Mouse (Mus musculus): ENCODE measurements around the gene Tnni3k. TPM values are rescaled to one million over a fixed set of nuclear protein-coding genes. Genes with fewer than 3 reads are reported as not detected.

The Tnni3k gene
- polyA plus RNA-seq, 1 experiment from 2014 or later = not detected

DNA sequence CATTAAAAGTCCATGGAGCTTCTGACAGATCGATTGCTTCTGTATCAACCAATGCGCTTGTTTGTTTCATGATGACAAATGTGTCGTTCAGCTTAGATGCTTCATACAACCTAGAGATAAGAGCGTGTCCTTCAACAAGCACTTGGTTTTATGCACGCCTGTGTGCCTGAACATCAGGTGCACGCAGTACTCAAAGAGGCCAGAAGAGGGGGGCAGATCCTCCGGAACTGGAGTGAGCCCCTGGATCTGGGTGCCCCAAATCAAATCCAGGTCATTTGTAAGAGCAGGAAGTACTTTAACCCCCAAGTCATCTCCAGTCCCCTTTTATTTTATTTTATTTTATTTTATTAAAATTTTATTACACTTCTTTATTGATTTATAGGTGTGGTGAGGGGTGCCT is 158.5 kb downstream of the Tnni3k start:
- no peaks in the 10 kb centered on the region for H3K9me3 ChIP-seq (replicated peaks; ENCODE audit: control insufficient read depth, low read length)
- H3K27ac ChIP-seq (ENCODE audit: low read length) = no peak overlapping the region
- H3K9ac ChIP-seq (ENCODE audit: low read length) = no peak overlapping the region
- no peak overlapping the region for H3K4me2 ChIP-seq (ENCODE audit: low read depth, low read length)
- no peaks in the 10 kb centered on the region for H3K4me1 ChIP-seq (ENCODE audit: control insufficient read depth, insufficient read depth, low read length)
- no peaks in the 10 kb centered on the region for H3K27me3 ChIP-seq (ENCODE audit: control insufficient read depth, insufficient read depth, low read length)
- 72% methylated on average over 7 of the region's 7 CpGs for WGBS
- H3K4me3 ChIP-seq (replicated peaks; ENCODE audit: low read length) = no peak overlapping the region
- no peak for ATAC-seq (ENCODE audit: insufficient read depth, low FRiP score)
- H3K36me3 ChIP-seq (ENCODE audit: control insufficient read depth, insufficient read depth, low read length) = no peaks in the 10 kb centered on the region

DNA sequence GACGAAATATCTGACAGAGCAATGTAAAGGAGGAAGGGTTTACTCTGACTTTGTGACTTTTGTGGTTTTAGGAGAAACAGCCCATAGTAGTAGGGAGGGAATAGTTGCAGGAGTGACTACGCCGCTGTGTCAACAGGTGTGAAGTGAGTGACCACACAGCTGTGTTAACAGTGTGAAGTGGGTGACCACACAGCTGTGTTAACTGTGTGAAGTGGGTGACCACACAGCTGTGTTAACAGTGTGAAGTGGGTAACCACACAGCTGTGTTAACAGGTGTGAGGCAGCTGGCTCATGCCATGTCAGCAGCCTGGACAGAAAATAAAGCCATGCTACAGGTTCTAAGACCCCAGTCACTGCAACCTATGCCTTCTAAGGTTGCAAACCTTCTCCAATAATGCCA is 162.0 kb downstream of the Tnni3k start:
- Histone ChIP-seq H3K36me3 (ENCODE audit: control insufficient read depth, insufficient read depth, low read length) (no peaks in the 10 kb centered on the region), H3K4me1 (ENCODE audit: control insufficient read depth, insufficient read depth, low read length) (no peaks in the 10 kb centered on the region)
- ATAC-seq (ENCODE audit: insufficient read depth, low FRiP score) = no peak

DNA sequence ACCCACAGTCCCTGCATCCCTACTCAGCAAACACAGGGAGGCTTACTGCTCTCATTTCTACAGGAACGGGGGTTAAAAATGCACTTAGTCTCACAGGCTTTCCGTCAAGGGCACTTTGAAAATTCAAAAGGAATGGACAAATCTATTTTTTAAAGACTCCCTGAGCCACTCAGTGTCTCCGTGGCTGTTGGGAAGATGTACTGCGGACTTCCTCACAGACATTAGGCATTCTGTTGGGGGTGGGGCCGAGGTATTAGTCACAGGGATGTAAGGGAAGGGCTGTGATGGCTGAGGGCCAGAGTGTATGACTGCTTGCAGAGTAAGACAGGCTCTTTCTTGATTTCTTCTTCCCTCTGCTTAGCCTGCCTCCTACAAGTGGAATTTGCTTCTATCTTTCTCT is 169.8 kb downstream of the Tnni3k start:
- no peaks in the 10 kb centered on the region for H3K9me3 ChIP-seq (replicated peaks; ENCODE audit: control insufficient read depth, low read length)
- H3K9ac ChIP-seq (ENCODE audit: low read length) = no peak overlapping the region
- WGBS = 14% methylated on average over 5 of the region's 5 CpGs
- H3K27me3 ChIP-seq (ENCODE audit: control insufficient read depth, insufficient read depth, low read length) = no peaks in the 10 kb centered on the region
- no peaks in the 10 kb centered on the region for H3K36me3 ChIP-seq (ENCODE audit: control insufficient read depth, insufficient read depth, low read length)
- H3K27ac ChIP-seq (ENCODE audit: low read length) = no peak overlapping the region
- no peak overlapping the region for H3K4me2 ChIP-seq (ENCODE audit: low read depth, low read length)
- no peak overlapping the region for H3K4me3 ChIP-seq (replicated peaks; ENCODE audit: low read length)
- peak; percentile 68; the same call in 1 of the 2 replicates for ATAC-seq (ENCODE audit: insufficient read depth, low FRiP score)
- no peaks in the 10 kb centered on the region for H3K4me1 ChIP-seq (ENCODE audit: control insufficient read depth, insufficient read depth, low read length)

More for the DNA sequence above, 162.0 kb downstream of the Tnni3k start:
- H3K9ac ChIP-seq (ENCODE audit: low read length) = no peak overlapping the region
- no peaks in the 10 kb centered on the region for H3K9me3 ChIP-seq (replicated peaks; ENCODE audit: control insufficient read depth, low read length)
- no peak overlapping the region for H3K4me3 ChIP-seq (replicated peaks; ENCODE audit: low read length)
- WGBS = 80% methylated on average over 3 of the region's 3 CpGs
- no peaks in the 10 kb centered on the region for H3K27me3 ChIP-seq (ENCODE audit: control insufficient read depth, insufficient read depth, low read length)
- H3K4me2 ChIP-seq (ENCODE audit: low read depth, low read length) = no peak overlapping the region
- no peak overlapping the region for H3K27ac ChIP-seq (ENCODE audit: low read length)

- H3K27ac ChIP-seq (ENCODE audit: low read length) = no peak overlapping the region
- H3K9me3 ChIP-seq (replicated peaks; ENCODE audit: control insufficient read depth, low read length) = no peaks in the 10 kb centered on the region
- no peak overlapping the region for H3K4me3 ChIP-seq (replicated peaks; ENCODE audit: low read length)
- 20% methylated on average over 5 of the region's 5 CpGs for WGBS
- H3K36me3 ChIP-seq (ENCODE audit: control insufficient read depth, insufficient read depth, low read length) = no peaks in the 10 kb centered on the region
- H3K27me3 ChIP-seq (ENCODE audit: control insufficient read depth, insufficient read depth, low read length) = no peaks in the 10 kb centered on the region
- H3K9ac ChIP-seq (ENCODE audit: low read length) = no peak overlapping the region
- no peaks in the 10 kb centered on the region for H3K4me1 ChIP-seq (ENCODE audit: control insufficient read depth, insufficient read depth, low read length)
- no peak overlapping the region for H3K4me2 ChIP-seq (ENCODE audit: low read depth, low read length)
- ATAC-seq (ENCODE audit: insufficient read depth, low FRiP score) = no peak
Measured at GRCm38 (mm10) chr3:154885048-154885447, 170.2 kb downstream of the Tnni3k start.

DNA sequence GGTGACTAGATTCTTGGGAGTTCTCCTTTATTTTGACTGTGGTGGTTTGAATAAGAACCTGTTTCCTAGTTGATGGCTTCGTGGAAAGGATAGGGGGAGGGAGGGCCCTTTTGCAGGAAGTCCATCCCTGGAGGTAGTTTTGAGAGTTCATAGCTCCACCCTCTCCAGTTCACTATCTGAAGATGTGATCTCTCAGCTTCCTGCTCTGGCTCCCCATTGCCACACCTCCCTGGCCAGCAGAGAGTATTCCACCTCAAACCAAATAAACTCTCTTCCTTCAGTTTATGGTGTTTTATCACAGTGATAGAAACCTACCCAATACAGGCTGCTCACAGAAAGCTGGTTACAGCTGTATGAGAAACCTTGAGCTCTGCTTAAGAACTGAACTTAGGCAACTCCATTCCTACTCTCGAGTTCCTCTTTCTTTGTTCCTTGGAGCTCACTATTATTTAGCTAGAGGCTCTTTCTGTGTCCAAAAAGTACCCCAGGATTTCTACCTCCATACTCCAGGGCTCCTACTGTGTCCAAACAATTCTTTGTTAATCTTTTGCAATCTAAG is 173.7 kb downstream of the Tnni3k start:
- no peak overlapping the region for H3K4me3 ChIP-seq (replicated peaks; ENCODE audit: low read length)
- H3K27ac ChIP-seq (ENCODE audit: low read length) = no peak overlapping the region
- H3K4me2 ChIP-seq (ENCODE audit: low read depth, low read length) = no peak overlapping the region
- no peaks in the 10 kb centered on the region for H3K27me3 ChIP-seq (ENCODE audit: control insufficient read depth, insufficient read depth, low read length)
- no peaks in the 10 kb centered on the region for H3K9me3 ChIP-seq (replicated peaks; ENCODE audit: control insufficient read depth, low read length)
- no peaks in the 10 kb centered on the region for H3K4me1 ChIP-seq (ENCODE audit: control insufficient read depth, insufficient read depth, low read length)
- 63% methylated on average over 2 of the region's 2 CpGs for WGBS
- no peak overlapping the region for H3K9ac ChIP-seq (ENCODE audit: low read length)
- no peaks in the 10 kb centered on the region for H3K36me3 ChIP-seq (ENCODE audit: control insufficient read depth, insufficient read depth, low read length)
- no peak for ATAC-seq (ENCODE audit: insufficient read depth, low FRiP score)

DNA sequence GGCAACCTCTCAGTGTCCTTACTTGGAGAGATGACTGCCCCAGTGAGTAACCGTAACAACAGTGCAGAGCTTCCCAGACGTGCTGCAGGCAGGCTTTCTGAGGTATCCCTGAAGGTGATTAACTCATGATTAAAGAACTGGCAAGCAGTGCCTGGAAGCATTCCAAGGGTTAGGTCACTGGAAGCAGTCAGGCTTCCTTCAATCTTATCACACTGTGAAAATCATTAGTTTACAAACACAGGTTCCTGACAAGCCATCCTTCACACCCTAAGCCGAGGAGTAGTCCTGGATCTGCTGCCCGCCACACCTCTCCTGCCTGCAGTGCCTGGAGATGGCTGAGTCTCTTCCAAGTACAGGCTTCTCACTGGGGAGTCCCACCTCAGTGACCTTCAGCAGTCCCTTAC is 174.7 kb downstream of the Tnni3k start:
- no peaks in the 10 kb centered on the region for H3K4me1 ChIP-seq (ENCODE audit: control insufficient read depth, insufficient read depth, low read length)
- H3K4me3 ChIP-seq (replicated peaks; ENCODE audit: low read length) = no peak overlapping the region
- no peaks in the 10 kb centered on the region for H3K9me3 ChIP-seq (replicated peaks; ENCODE audit: control insufficient read depth, low read length)
- peak; percentile 22; the same call in 1 of the 2 replicates for ATAC-seq (ENCODE audit: insufficient read depth, low FRiP score)
- no peaks in the 10 kb centered on the region for H3K27me3 ChIP-seq (ENCODE audit: control insufficient read depth, insufficient read depth, low read length)
- H3K9ac ChIP-seq (ENCODE audit: low read length) = no peak overlapping the region
- 26% methylated on average over 4 of the region's 4 CpGs for WGBS
- H3K27ac ChIP-seq (ENCODE audit: low read length) = no peak overlapping the region
- H3K36me3 ChIP-seq (ENCODE audit: control insufficient read depth, insufficient read depth, low read length) = no peaks in the 10 kb centered on the region
- H3K4me2 ChIP-seq (ENCODE audit: low read depth, low read length) = no peak overlapping the region

DNA sequence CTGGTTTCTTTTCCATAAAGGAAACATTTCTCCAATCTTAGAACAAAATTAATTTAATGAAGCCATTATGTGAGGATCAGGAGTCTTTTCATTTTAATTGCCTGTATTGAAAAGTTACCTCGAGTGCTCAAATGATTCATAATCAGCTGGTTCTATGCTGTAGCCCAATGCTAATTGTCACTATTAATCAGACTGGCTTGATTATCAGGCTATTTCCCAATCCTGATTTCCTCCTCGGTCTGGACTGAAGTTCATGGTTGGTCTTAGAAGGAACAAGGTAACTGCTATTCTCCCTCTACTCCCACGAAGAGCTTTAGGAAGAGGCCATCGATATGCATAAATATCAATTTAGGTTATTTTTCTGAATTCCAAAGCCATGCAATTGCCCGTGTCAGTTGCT is 175.1 kb downstream of the Tnni3k start:
- H3K4me3 ChIP-seq (replicated peaks; ENCODE audit: low read length) = no peak overlapping the region
- 64% methylated on average over 5 of the region's 5 CpGs for WGBS
- no peak overlapping the region for H3K9ac ChIP-seq (ENCODE audit: low read length)
- no peaks in the 10 kb centered on the region for H3K27me3 ChIP-seq (ENCODE audit: control insufficient read depth, insufficient read depth, low read length)
- H3K27ac ChIP-seq (ENCODE audit: low read length) = no peak overlapping the region
- ATAC-seq (ENCODE audit: insufficient read depth, low FRiP score) = no peak
- H3K36me3 ChIP-seq (ENCODE audit: control insufficient read depth, insufficient read depth, low read length) = no peaks in the 10 kb centered on the region
- no peaks in the 10 kb centered on the region for H3K4me1 ChIP-seq (ENCODE audit: control insufficient read depth, insufficient read depth, low read length)
- no peaks in the 10 kb centered on the region for H3K9me3 ChIP-seq (replicated peaks; ENCODE audit: control insufficient read depth, low read length)
- H3K4me2 ChIP-seq (ENCODE audit: low read depth, low read length) = no peak overlapping the region

DNA sequence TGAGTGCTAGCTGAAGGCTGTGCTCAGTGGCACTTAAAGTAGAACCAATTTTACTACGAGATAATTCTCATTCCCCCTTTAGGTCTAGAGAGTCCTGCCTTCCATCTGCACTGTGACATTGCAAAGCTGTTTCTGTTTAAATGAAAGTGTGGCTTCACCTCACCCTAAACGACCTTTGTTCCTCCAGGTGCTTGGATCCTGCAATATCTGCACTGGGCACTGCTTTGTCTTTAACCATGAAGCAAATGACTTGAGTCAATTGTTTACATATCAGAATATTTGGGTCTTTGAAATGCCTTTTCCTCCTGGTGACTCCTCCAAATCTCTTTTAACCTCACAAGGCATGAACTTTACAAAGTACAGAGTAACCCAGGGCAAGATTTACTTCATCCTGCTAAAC is 175.7 kb downstream of the Tnni3k start:
- Histone ChIP-seq H3K4me2 (ENCODE audit: low read depth, low read length) (no peak overlapping the region), H3K9ac (ENCODE audit: low read length) (no peak overlapping the region), H3K4me3 (replicated peaks; ENCODE audit: low read length) (no peak overlapping the region), H3K27me3 (ENCODE audit: control insufficient read depth, insufficient read depth, low read length) (no peaks in the 10 kb centered on the region), H3K36me3 (ENCODE audit: control insufficient read depth, insufficient read depth, low read length) (no peaks in the 10 kb centered on the region), H3K4me1 (ENCODE audit: control insufficient read depth, insufficient read depth, low read length) (no peaks in the 10 kb centered on the region), H3K9me3 (replicated peaks; ENCODE audit: control insufficient read depth, low read length) (no peaks in the 10 kb centered on the region), H3K27ac (ENCODE audit: low read length) (no peak overlapping the region)
- WGBS = 30% methylated on average over 2 of the region's 2 CpGs
- ATAC-seq (ENCODE audit: insufficient read depth, low FRiP score) = 0 out of 2 replicates have a peak, but pooled peaks have one; percentile 38

DNA sequence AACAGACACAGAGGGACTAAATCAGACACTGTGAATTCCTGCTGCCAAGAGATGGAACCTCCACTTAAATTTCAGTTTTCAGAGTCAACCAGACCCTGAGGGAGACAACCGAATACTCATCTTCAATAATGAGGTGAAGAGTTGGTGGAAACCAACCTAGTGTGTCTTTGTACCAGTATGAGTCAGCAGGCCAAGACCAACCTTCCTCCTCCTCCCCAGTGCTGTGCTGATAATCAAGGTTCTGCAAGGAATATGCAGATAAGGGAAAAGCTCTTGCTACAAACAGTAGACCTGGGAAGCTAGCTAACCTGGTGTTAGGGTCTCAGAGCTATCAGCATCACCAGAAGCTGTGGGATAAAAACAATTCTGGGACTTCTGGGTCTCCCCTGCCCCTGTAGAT is 176.1 kb downstream of the Tnni3k start:
- H3K36me3 ChIP-seq (ENCODE audit: control insufficient read depth, insufficient read depth, low read length) = no peaks in the 10 kb centered on the region
- no peak overlapping the region for H3K4me3 ChIP-seq (replicated peaks; ENCODE audit: low read length)
- WGBS = 88% methylated on average over 1 of the region's 1 CpGs
- no peak overlapping the region for H3K27ac ChIP-seq (ENCODE audit: low read length)
- ATAC-seq (ENCODE audit: insufficient read depth, low FRiP score) = no peak
- H3K4me1 ChIP-seq (ENCODE audit: control insufficient read depth, insufficient read depth, low read length) = no peaks in the 10 kb centered on the region
- no peaks in the 10 kb centered on the region for H3K9me3 ChIP-seq (replicated peaks; ENCODE audit: control insufficient read depth, low read length)
- H3K4me2 ChIP-seq (ENCODE audit: low read depth, low read length) = no peak overlapping the region
- H3K27me3 ChIP-seq (ENCODE audit: control insufficient read depth, insufficient read depth, low read length) = no peaks in the 10 kb centered on the region
- no peak overlapping the region for H3K9ac ChIP-seq (ENCODE audit: low read length)

GRCm38 (mm10) chr3:154868807-154869206 is 186.4 kb downstream of the Tnni3k start:
- Histone ChIP-seq H3K27ac (ENCODE audit: low read length) (no peak overlapping the region), H3K9ac (ENCODE audit: low read length) (no peak overlapping the region), H3K4me3 (replicated peaks; ENCODE audit: low read length) (no peak overlapping the region), H3K36me3 (ENCODE audit: control insufficient read depth, insufficient read depth, low read length) (no peaks in the 10 kb centered on the region), H3K4me1 (ENCODE audit: control insufficient read depth, insufficient read depth, low read length) (no peaks in the 10 kb centered on the region), H3K4me2 (ENCODE audit: low read depth, low read length) (no peak overlapping the region), H3K27me3 (ENCODE audit: control insufficient read depth, insufficient read depth, low read length) (no peaks in the 10 kb centered on the region), H3K9me3 (replicated peaks; ENCODE audit: control insufficient read depth, low read length) (no peaks in the 10 kb centered on the region)
- WGBS = 70% methylated on average over 4 of the region's 4 CpGs
- ATAC-seq (ENCODE audit: insufficient read depth, low FRiP score) = no peak
